Mouse (Mus musculus): ENCODE measurements around the gene Gtf3c2.

DNA sequence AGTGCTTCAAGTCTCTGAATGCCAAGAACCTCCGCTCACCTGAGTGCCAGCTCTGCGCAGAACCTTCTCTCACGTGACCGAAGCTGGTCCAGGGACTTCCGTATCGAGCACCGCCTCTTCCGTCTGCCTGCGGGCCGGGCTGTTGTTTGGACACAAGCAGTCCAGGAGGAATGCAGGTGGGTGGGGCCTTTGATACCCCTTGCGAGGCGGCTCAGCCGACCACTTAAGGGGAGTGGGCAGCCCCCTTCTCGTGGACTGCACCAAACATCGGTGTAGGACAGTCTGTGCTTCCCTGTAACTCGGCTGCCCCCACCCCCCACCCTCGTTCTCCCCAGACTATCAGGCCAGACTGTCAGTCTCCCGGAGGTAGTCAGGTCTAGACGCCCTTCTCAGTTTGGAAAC, 25.8 kb downstream of the Gtf3c2 start, which contains the start of gene Mpv17:
- TF ChIP-seq POLR2AphosphoS5 (IDR thresholded peaks at IDR 0.05; ENCODE audit: insufficient replicate concordance, low read depth, low read length) (no peak), TAL1 (conservative IDR thresholded peaks at IDR 0.05; ENCODE audit: low read depth, low read length) (no peak), CTCF (IDR thresholded peaks at IDR 0.05; ENCODE audit: low read depth, low read length) (no peak)
